Mouse (Mus musculus) cerebellum, adult 2 months (tissue): Measurements from ENCODE around the gene Malrd1. TPM values are rescaled to one million over a fixed set of nuclear protein-coding genes. Genes with fewer than 3 reads are reported as not detected.

Source experiments
- DNase-seq, 2 experiments: peaks; one replicate each; pipeline ENCODE4 v3.0.0; 2021
- H3K27ac ChIP-seq: fragments of 200-500 bp; 2 replicates; pipeline ENCODE4 v1.5.1; 2012; ENCODE audit warnings: low read length, control low read depth, inconsistent platforms; ENCODE audit not compliant: insufficient read depth
- H3K27me3 ChIP-seq: fragments of 200-500 bp; 2 replicates; pipeline ENCODE4 v1.6.1; 2012; ENCODE audit warnings: inconsistent platforms, mild to moderate bottlenecking, low read length, moderate library complexity; ENCODE audit not compliant: control insufficient read depth, insufficient read depth
- H3K4me1 ChIP-seq: fragments of 200-500 bp; 2 replicates; pipeline ENCODE4 v1.6.1; 2011; ENCODE audit warnings: low read length; ENCODE audit not compliant: control insufficient read depth, insufficient read depth
- H3K4me3 ChIP-seq: fragments of 200-500 bp; replicated peaks from 2 replicates; pipeline ENCODE3; 2011; ENCODE audit warnings: mild to moderate bottlenecking, low read depth, low read length, control low read depth; ENCODE audit not compliant: insufficient read depth
- CTCF ChIP-seq: fragments of 200-500 bp; IDR thresholded peaks from 2 replicates; pipeline ENCODE4 v1.5.1; 2011; ENCODE audit warnings: low read depth, mild to moderate bottlenecking, control low read depth, low read length, moderate library complexity, borderline replicate concordance; ENCODE audit not compliant: insufficient read depth
- POLR2A ChIP-seq: fragments of 200-500 bp; IDR thresholded peaks from 2 replicates; pipeline ENCODE4 v1.6.1; 2011; ENCODE audit warnings: low read length, control low read depth, borderline replicate concordance; ENCODE audit not compliant: insufficient read depth
- WGBS: fragments of 180-500 bp; shearing (Covaris S2); methylation state at CpG from one replicate; pipeline ENCODE4 v1.1.7; 2018; 5-methylcytosine and 5-hydroxymethylcytosine counted together
- polyA plus RNA-seq: library from polyadenylated mRNA; depleted of rRNA; stranded (reverse); fragments of >200 nt; gene quantifications from 2 replicates; pipeline ENCODE4 v1.2.3, GENCODE M21; 2012

The Malrd1 gene
- polyA plus RNA-seq, 1 experiment, result 0.02 TPM

DNA sequence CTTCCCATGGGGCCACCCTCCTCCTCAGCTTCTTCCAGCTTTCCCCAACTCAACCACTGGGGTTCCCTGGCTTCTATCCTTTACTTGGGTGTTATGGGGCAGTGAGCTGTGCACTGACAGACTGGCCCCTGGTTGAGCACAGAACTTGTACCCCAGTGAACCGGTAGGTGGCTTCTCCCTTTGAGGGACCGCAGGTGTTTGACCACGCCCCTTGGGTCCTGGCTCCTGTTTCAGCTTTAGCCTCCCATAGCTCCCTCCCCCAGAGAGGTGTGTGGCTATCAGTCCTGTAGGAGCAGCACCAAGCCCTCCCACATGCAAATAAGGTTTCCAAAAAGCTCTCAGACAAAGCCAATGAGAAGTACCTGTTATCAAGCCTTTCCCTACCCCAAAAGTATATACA, 584.4 kb downstream of the Malrd1 start:
- no peak for TF ChIP-seq CTCF
- no peak for TF ChIP-seq POLR2A
- 59% methylated on average over 3 of the region's 3 CpGs for WGBS
- Histone ChIP-seq H3K27ac (no peak overlapping the region), H3K4me1 (no peaks in the 10 kb centered on the region), H3K4me3 (no peak overlapping the region), H3K27me3 (no peaks in the 10 kb centered on the region)
- no peak for DNase-seq

DNA sequence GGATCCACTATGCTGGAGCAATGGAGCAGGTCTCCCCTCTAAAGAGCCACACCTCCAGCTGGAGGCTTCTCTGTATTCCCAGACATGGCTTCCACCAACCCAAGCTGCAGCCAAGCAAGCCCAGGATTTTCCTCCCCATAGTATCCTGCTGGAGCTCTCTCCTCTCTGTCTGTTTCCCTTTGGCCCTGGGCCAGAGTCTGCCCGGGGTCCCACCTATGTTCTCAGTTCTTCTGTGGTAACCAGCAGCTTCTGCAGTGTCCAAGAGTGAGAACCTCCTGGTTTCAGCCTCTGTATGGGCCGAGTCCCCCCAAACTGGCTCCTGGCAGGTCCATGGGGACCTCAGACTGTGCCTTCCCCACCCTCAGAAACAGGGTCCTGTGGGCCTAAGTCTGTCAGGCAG, 587.1 kb downstream of the Malrd1 start:
- 49% methylated on average over 2 of the region's 2 CpGs for WGBS
- no peaks in the 10 kb centered on the region for H3K27me3 ChIP-seq
- DNase-seq, result no peak
- TF ChIP-seq POLR2A, result no peak
- no peak for TF ChIP-seq CTCF
- H3K4me1 ChIP-seq, result no peaks in the 10 kb centered on the region
- H3K4me3 ChIP-seq, result no peak overlapping the region
- no peak overlapping the region for H3K27ac ChIP-seq

DNA sequence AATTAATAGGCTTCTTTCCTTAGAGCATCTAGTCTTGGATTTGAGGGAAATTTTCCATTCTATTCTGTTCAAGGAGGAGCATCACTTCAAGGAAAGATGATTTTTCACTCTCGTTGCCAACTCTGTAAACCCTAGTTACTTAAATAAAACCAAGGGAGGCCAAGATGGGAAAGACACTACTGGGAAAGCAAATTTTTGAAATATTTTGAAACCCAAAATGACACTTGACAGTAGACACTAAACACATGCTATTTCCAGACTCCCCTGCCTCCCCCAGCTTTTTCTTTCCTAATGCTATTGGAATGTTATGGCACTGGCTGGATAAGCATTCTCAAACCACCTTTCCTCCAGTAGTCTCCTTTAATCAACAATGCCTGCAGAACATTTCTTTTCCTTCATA, 621.7 kb downstream of the Malrd1 start:
- TF ChIP-seq POLR2A (no peak), CTCF (no peak)
- WGBS, result 73% methylated on average over 1 of the region's 1 CpGs
- H3K4me3 ChIP-seq, result no peak overlapping the region
- H3K4me1 ChIP-seq, result no peaks in the 10 kb centered on the region
- H3K27me3 ChIP-seq, result no peaks in the 10 kb centered on the region
- no peak overlapping the region for H3K27ac ChIP-seq
- DNase-seq, result no peak

DNA sequence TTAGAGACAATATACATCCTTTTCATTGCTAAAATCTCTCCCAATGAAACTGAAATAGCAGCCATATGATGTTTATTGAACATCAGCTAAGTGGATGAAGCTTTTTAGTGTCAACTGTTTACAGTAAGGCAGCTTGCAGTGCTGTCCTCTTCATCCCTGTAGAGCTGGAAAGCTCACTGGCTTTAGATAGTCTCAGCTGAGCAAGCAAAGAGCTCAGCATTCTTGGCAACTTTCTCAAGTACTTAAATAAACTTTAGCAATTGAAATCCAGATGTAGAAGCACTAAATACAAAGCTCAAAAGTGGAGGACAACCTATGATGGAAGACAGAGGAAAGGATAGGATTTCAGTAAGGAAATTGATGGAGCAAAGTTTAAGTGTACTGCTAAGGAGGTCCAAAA, 626.3 kb downstream of the Malrd1 start:
- H3K27ac ChIP-seq, result no peak overlapping the region
- TF ChIP-seq POLR2A, result no peak
- no peak for TF ChIP-seq CTCF
- no peak for DNase-seq
- no peaks in the 10 kb centered on the region for H3K4me1 ChIP-seq
- no peaks in the 10 kb centered on the region for H3K27me3 ChIP-seq
- H3K4me3 ChIP-seq, result no peak overlapping the region

DNA sequence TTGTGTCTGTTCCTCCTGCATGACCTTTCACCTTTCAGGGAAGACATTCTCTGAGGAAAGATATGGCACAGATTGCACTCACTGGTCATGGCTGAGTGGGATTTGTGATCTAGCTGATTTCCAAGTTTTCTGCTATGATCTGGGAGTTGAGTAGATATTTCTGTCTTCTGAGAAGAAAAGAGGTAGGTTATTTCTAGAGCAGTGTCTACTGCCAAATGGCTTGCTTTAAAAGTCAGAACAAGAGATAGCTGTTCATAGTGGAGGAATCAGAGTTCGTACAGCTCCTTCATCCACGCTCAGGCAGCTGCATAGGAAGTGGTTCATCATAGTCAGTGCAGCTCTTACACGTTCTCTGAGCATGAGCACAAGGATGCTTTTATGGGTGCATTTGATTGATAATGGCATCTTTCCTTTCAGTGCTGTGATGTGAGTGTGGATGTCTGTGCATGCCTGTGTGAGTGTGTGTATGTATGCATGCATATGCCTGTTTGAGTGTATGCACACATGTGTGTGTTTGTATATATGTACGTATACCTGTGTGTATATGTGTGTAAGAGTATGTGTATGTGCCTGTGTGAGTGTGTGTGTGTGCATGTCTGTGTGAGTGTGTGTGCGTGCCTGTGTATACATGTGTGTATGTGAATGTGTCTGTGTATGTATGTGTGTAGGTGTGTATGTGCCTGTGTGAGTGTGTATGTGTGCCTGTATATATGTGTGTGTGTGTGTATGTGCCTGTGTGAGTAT, 637.1 kb downstream of the Malrd1 start:
- Histone ChIP-seq H3K27me3 (no peaks in the 10 kb centered on the region), H3K4me1 (no peaks in the 10 kb centered on the region), H3K4me3 (no peak overlapping the region), H3K27ac (no peak overlapping the region)
- TF ChIP-seq POLR2A (no peak), CTCF (no peak)
- WGBS, result 86% methylated on average over 5 of the region's 5 CpGs
- DNase-seq, result no peak

DNA sequence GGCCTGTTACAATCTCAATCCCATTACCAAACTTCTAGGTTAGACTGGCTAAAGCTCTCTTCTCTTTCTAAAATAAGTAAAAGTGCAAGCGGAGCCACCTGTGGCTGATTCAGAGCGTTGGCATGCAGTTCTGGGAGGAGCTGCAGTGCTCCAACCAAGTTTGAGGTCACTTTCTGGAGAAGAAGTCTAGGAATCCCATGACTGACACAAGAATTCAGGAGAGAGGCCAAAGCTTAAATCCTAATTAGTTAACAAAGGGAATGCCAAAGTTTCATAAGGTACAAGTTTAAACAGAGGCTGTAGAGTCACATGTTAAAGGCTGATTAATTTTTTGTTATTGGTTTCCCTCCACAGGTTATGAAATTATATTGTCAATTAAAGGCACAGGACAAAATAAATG, 642.3 kb downstream of the Malrd1 start:
- H3K27me3 ChIP-seq, result no peaks in the 10 kb centered on the region
- H3K4me3 ChIP-seq, result no peak overlapping the region
- no peak overlapping the region for H3K27ac ChIP-seq
- TF ChIP-seq POLR2A (no peak), CTCF (no peak)
- 63% methylated on average over 2 of the region's 2 CpGs for WGBS
- DNase-seq, result no peak
- H3K4me1 ChIP-seq, result no peaks in the 10 kb centered on the region

DNA sequence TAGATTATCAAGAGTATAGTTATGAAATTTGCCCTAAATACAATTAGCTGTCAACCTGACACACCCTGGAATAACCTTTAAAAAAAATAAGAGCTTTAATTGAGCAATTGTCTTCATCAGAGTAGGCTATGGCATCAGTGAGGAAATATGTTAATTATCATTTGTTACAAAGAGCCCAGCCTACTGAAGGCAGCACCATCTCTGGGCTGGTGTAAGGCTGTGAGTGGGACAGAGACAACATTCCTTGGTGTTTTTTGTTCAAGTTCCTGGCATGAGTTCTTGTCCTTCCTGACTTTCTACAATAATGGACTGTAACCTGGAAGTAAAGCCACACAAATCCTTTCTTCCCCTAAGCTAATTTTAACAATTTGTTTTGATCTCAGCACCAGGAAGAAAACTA, 645.8 kb downstream of the Malrd1 start:
- no peaks in the 10 kb centered on the region for H3K27me3 ChIP-seq
- no peak overlapping the region for H3K27ac ChIP-seq
- no peak for TF ChIP-seq CTCF
- no peak for DNase-seq
- H3K4me3 ChIP-seq, result no peak overlapping the region
- no peaks in the 10 kb centered on the region for H3K4me1 ChIP-seq

DNA sequence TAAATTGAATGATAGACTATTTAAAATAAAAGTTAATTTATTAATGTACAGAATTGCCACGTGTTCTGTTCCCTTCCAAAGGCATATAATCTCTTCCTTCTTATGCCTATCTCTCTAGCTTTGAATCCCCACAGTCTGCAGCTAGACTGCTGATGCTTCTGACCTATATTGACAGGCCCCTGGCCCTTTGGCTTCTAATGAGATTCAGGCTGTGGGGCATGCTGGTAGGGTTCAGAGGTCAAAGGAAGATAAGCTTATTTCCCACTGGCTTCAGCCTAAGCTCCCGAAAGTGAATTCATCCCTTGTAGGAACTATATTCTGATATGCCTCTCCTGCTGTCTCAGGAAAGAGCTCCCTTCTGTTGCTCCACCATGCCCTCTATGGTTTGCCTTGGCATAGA, 647.1 kb downstream of the Malrd1 start:
- no peaks in the 10 kb centered on the region for H3K27me3 ChIP-seq
- no peak overlapping the region for H3K4me3 ChIP-seq
- TF ChIP-seq CTCF (no peak), POLR2A (no peak)
- H3K4me1 ChIP-seq, result no peaks in the 10 kb centered on the region
- no peak for DNase-seq
- no peak overlapping the region for H3K27ac ChIP-seq
- WGBS, result 25% methylated on average over 2 of the region's 2 CpGs

DNA sequence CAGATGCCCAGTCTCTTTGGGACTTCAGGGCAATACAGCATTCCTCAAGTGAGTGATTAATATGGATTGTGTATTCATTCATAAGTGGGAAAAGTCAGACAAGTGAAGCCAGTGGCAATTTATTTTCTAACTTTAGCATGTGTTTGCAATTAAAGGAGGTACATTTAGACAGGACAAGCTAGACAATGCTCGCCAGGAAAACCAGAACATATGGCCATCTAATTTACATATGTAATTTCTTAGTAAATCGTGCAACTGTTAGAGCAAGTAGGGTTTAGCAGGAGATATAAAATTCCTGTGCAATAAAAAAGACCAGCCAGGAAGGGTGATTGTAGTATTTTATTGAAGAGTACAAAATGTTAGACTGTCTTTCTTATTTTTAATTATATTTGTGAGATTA, 655.9 kb downstream of the Malrd1 start:
- DNase-seq, result no peak

More for the DNA sequence above, 655.9 kb downstream of the Malrd1 start:
- TF ChIP-seq POLR2A (no peak), CTCF (no peak)
- Histone ChIP-seq H3K27ac (no peak overlapping the region), H3K27me3 (no peaks in the 10 kb centered on the region), H3K4me1 (no peaks in the 10 kb centered on the region), H3K4me3 (no peak overlapping the region)
- WGBS, result 31% methylated on average over 2 of the region's 2 CpGs
